Mouse (Mus musculus) heart, embryonic 11.5 days (tissue): ENCODE results near the gene Gm6793. TPM values are rescaled to one million over a fixed set of nuclear protein-coding genes. Genes with fewer than 3 reads are reported as not detected.

Experiments used
- ATAC-seq: fragments of 200-750 bp; cut with Nextera tagmentation; replicated peaks from 2 replicates; pipeline ENCODE4 v1.8.0; 2017; ENCODE audit warnings: moderate library complexity; ENCODE audit not compliant: insufficient number of reproducible peaks, low FRiP score, low TSS enrichment
- H3K27ac ChIP-seq: fragments of 300-500 bp; sonication (generic); 2 replicates; pipeline ENCODE4 v1.5.1; 2014; ENCODE audit warnings: mild to moderate bottlenecking, low read depth, low read length
- H3K27me3 ChIP-seq: fragments of 300-500 bp; sonication (generic); 2 replicates; pipeline ENCODE4 v1.6.1; 2014; ENCODE audit warnings: mild to moderate bottlenecking, low read length, mixed read lengths; ENCODE audit not compliant: control insufficient read depth, insufficient read depth
- H3K36me3 ChIP-seq: fragments of 300-500 bp; sonication (generic); 2 replicates; pipeline ENCODE4 v1.6.1; 2014; ENCODE audit warnings: mild to moderate bottlenecking, low read length, moderate library complexity, mixed read lengths; ENCODE audit not compliant: control insufficient read depth, insufficient read depth
- H3K4me1 ChIP-seq: fragments of 300-500 bp; sonication (generic); 2 replicates; pipeline ENCODE4 v1.6.1; 2014; ENCODE audit warnings: low read length; ENCODE audit not compliant: control insufficient read depth, insufficient read depth
- H3K4me2 ChIP-seq: fragments of 300-500 bp; sonication (generic); 2 replicates; pipeline ENCODE4 v1.6.1; 2014; ENCODE audit warnings: mild to moderate bottlenecking, moderate library complexity
- H3K4me3 ChIP-seq: fragments of 300-500 bp; sonication (generic); 2 replicates; pipeline ENCODE4 v1.5.1; 2014; ENCODE audit warnings: low read depth, low read length
- H3K9ac ChIP-seq: fragments of 300-500 bp; sonication (generic); 2 replicates; pipeline ENCODE4 v1.6.1; 2014; ENCODE audit warnings: mild to moderate bottlenecking, low read depth, low read length, moderate library complexity
- H3K9me3 ChIP-seq: fragments of 300-500 bp; sonication (generic); replicated peaks from 2 replicates; pipeline ENCODE4 v1.6.1; 2016; ENCODE audit warnings: low read length; ENCODE audit not compliant: control insufficient read depth
- WGBS: fragments of 180-500 bp; shearing (Covaris S2); extraction: QIAGEN DNeasy Blood & Tissue Kit; methylation state at CpG from one replicate; pipeline ENCODE4 v1.1.7; 2014; ENCODE audit not compliant: insufficient replicate concordance; 5-methylcytosine and 5-hydroxymethylcytosine counted together
- polyA plus RNA-seq: library from polyadenylated mRNA; unstranded; fragments of >200 nt; fragmentation: Nextera tagmentation; extraction: Ambion mirVana; gene quantifications from 2 replicates; pipeline ENCODE4 v1.2.1, GENCODE M21; 2014

Gm6793 gene
- polyA plus RNA-seq, 1 experiment from 2014 or later, result 0.37 TPM

DNA sequence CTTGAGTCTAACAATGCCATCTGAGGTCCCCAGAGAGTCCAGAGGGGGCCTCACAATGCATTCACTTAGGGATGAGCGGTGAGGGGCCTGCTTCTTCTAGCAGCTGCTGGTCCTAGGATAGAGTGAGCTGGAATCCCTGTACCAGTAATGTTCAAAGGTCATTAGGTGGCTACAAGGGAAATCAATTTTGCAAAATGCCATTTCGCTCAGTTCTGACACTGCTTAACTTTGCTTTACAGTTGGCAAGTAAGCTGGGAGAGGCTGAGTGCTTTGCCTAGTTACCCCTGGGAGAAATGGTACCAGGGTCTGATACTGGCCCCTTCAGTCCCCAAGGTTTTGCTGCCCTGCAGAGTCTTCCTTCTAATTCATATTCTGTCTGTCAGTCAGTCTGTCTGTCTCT is 39.1 kb downstream of the Gm6793 start:
- no peak for ATAC-seq
- H3K4me3 ChIP-seq, result no peak overlapping the region
- no peak overlapping the region for H3K4me2 ChIP-seq
- no peaks in the 10 kb centered on the region for H3K27me3 ChIP-seq
- H3K9me3 ChIP-seq, result no peaks in the 10 kb centered on the region
- H3K9ac ChIP-seq, result no peak overlapping the region
- H3K36me3 ChIP-seq, result peaks cover 15% of the 10 kb centered on the region
- WGBS, result 90% methylated on average over 2 of the region's 2 CpGs
- no peak overlapping the region for H3K27ac ChIP-seq
- no peaks in the 10 kb centered on the region for H3K4me1 ChIP-seq

DNA sequence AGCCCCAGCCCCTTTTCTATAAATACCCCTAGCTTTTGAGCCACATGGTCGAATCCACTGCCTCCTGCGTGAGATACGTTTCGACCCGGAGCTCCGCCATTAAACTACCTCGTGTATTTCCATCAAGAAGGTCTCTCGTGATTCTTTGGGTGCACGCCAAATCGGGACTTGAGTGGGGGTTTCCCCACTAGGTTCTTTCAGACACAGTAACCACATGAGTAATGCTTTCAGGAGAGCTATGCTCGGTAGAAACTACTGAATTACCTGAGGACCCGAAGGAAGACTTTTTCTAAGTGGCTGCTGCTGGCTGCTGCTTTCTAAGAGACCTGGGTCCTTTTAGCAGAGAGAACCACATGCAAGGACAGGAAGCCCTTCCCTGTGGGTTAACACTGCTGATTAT is 40.7 kb downstream of the Gm6793 start:
- 95% methylated on average over 12 of the region's 12 CpGs for WGBS
- no peak overlapping the region for H3K4me3 ChIP-seq
- no peak overlapping the region for H3K27ac ChIP-seq
- no peaks in the 10 kb centered on the region for H3K4me1 ChIP-seq
- no peaks in the 10 kb centered on the region for H3K9me3 ChIP-seq
- no peaks in the 10 kb centered on the region for H3K27me3 ChIP-seq
- H3K4me2 ChIP-seq, result no peak overlapping the region
- peaks cover 15% of the 10 kb centered on the region for H3K36me3 ChIP-seq
- no peak overlapping the region for H3K9ac ChIP-seq
- no peak for ATAC-seq

DNA sequence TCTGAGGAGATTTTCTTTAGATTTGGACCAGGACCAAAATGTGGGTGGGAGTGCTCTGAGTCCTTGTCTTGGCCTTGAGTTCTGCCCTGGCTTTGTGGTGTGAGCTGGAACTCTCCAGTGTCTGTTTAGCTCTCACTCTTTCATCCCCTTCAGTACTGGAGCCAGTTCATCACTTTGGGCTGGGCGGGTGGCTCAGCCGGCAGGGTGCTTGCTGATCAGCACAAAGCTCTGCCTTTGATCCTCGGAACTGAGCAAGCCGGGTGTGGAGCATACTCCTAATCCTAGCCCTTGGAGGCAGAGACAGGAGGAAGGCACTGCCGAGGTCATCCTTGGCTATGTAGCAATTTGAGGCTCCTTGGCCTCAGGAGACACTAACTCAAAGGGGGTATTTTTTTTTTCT is 45.8 kb downstream of the Gm6793 start:
- H3K4me3 ChIP-seq, result no peak overlapping the region
- H3K4me1 ChIP-seq, result no peaks in the 10 kb centered on the region
- 52% methylated on average over 5 of the region's 5 CpGs for WGBS
- no peak for ATAC-seq
- H3K4me2 ChIP-seq, result no peak overlapping the region
- no peaks in the 10 kb centered on the region for H3K9me3 ChIP-seq
- no peaks in the 10 kb centered on the region for H3K27me3 ChIP-seq
- H3K36me3 ChIP-seq, result peaks cover 5% of the 10 kb centered on the region
- H3K9ac ChIP-seq, result no peak overlapping the region
- H3K27ac ChIP-seq, result no peak overlapping the region

DNA sequence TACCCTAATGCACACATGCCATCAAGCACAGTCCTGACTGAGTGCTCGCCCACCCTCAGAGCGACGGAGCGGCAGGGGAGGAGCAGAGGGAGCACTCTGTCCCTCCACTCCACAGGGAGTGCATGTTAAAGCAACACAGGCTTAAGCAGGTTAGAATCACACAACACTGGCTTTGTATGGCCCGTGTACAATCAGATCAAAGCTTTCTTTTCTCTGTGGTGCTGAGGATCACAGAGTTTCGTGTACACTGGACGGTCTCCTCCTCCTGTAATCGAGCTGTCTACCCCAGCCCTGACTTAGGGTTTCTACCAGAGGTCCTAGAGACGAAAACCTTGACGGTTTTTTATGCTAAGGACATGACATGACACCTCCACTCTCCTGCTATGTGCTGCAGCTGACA is 46.3 kb downstream of the Gm6793 start:
- H3K4me2 ChIP-seq, result no peak overlapping the region
- no peak overlapping the region for H3K4me3 ChIP-seq
- H3K9me3 ChIP-seq, result no peaks in the 10 kb centered on the region
- H3K27ac ChIP-seq, result no peak overlapping the region
- no peaks in the 10 kb centered on the region for H3K4me1 ChIP-seq
- H3K27me3 ChIP-seq, result no peaks in the 10 kb centered on the region
- peaks cover 4% of the 10 kb centered on the region for H3K36me3 ChIP-seq
- H3K9ac ChIP-seq, result no peak overlapping the region
- ATAC-seq, result no peak
- WGBS, result 85% methylated on average over 10 of the region's 10 CpGs

- ATAC-seq, result no peak
- peaks cover 4% of the 10 kb centered on the region for H3K36me3 ChIP-seq
- H3K27ac ChIP-seq, result no peak overlapping the region
- H3K4me1 ChIP-seq, result peaks cover 10% of the 10 kb centered on the region
- WGBS, result 63% methylated on average over 5 of the region's 5 CpGs
- no peak overlapping the region for H3K4me3 ChIP-seq
- H3K27me3 ChIP-seq, result no peaks in the 10 kb centered on the region
- no peak overlapping the region for H3K4me2 ChIP-seq
- no peaks in the 10 kb centered on the region for H3K9me3 ChIP-seq
- no peak overlapping the region for H3K9ac ChIP-seq
These were observed 47.5 kb downstream of the Gm6793 start for GRCm38 (mm10) chr8:111967246-111967870.

DNA sequence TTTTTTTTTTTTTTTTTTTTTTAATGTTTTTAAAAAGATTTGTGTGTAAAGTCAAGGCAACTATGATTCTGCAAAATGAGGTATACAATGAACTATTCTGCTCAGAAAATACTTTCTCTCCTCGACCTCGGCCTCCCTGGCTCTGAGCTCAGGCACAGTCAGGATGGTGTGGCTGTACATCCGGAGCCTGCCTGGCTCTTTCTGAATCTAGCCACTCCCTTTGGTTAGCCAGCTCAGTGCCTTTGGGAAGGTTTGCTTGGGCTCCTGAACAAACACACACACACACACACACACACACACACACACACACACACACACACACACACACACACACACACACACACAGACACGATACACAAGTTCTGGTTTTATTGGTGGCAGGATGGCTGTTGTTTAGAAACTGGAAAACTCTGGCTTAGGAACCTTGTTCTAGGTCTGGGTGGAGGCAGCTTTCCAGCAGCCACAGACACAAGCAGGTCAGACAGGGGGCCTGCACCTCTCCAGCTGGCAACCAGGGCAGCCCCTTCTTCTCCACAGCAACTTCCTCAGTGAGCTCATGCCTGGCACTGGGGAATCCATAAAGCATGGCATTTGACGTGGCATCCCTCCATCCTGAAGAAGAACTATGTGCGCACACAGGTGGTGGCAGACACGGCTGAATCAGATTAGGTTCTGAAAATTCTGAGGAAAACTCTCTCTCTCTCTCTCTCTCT is 49.8 kb downstream of the Gm6793 start:
- Histone ChIP-seq H3K36me3 (no peaks in the 10 kb centered on the region; the same call in none of the 2 replicates), H3K9me3 (no peaks in the 10 kb centered on the region), H3K4me1 (peaks cover 14% of the 10 kb centered on the region), H3K27ac (no peak overlapping the region), H3K4me3 (no peak overlapping the region), H3K4me2 (no peak overlapping the region), H3K9ac (no peak overlapping the region), H3K27me3 (no peaks in the 10 kb centered on the region)
- no peak for ATAC-seq
- WGBS, result 71% methylated on average over 7 of the region's 7 CpGs

DNA sequence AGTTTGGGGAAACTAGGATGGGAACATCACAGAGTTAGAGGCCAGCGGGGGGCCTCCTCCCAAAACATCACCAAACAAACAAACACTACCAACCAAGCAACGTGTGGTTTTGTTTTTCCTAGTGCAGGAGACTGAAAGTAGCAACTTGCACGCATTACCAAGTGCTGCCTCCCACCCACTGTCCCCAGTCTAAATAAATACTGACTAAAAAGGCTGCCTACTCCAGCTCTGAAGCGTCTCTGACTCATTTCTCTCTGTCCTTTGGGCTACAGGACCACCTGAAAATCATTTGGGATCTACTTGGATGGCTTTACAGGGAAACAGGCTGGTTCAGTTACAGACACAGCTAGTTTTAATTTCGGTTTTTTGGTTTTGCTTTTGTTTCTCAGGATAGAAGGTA is 50.5 kb downstream of the Gm6793 start:
- no peak for ATAC-seq
- 47% methylated on average over 5 of the region's 5 CpGs for WGBS

GRCm38 (mm10) chr8:111963546-111963945 is 51.3 kb downstream of the Gm6793 start:
- Histone ChIP-seq H3K4me3 (no peak overlapping the region), H3K9ac (no peak overlapping the region), H3K27me3 (no peaks in the 10 kb centered on the region), H3K36me3 (no peaks in the 10 kb centered on the region; the same call in none of the 2 replicates), H3K27ac (no peak overlapping the region), H3K4me1 (peaks cover 14% of the 10 kb centered on the region), H3K9me3 (no peaks in the 10 kb centered on the region), H3K4me2 (no peak overlapping the region)
- ATAC-seq, result no peak
- WGBS, result 91% methylated on average over 4 of the region's 4 CpGs

More for the DNA sequence above, 50.5 kb downstream of the Gm6793 start:
- Histone ChIP-seq H3K4me3 (no peak overlapping the region), H3K27ac (no peak overlapping the region), H3K36me3 (no peaks in the 10 kb centered on the region; the same call in none of the 2 replicates), H3K9me3 (no peaks in the 10 kb centered on the region), H3K4me1 (peaks cover 14% of the 10 kb centered on the region), H3K27me3 (no peaks in the 10 kb centered on the region), H3K9ac (no peak overlapping the region), H3K4me2 (no peak overlapping the region)
